Mouse (Mus musculus) cerebellum, postnatal 25 days (tissue): ENCODE measurements around the gene Rpl23a.
"Not testable (repeated sequence)": the region's sequence is repeated elsewhere in the genome, so short reads cannot be mapped to it uniquely, and the experiment has no call there.

Experiments
- DNase-seq, 2 experiments: peaks; one replicate each; pipeline ENCODE4 v3.0.0; 2021; ENCODE audit warnings: mixed read lengths in 2 of 2

Gene Rpl23a

DNA sequence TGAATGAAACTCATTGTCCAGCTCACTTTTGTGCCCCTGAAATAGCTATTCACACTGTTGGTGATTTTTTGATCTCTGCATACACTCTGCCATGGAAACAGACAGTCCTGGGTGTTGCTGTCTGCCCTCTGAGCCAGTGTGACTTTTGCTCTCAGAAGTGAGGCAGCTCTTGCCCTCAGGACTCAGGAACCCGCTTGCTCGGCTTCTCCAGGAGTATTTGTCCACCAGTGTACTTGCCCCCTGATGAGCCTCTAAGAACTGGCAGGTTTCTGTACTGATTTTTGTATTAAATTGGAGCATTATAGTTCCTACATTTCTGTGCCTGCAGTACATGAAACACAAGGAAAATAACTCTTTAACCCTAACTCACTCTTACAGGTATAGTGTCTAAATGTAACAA, 39.9 kb downstream of the Rpl23a start:
- no peak for DNase-seq

DNA sequence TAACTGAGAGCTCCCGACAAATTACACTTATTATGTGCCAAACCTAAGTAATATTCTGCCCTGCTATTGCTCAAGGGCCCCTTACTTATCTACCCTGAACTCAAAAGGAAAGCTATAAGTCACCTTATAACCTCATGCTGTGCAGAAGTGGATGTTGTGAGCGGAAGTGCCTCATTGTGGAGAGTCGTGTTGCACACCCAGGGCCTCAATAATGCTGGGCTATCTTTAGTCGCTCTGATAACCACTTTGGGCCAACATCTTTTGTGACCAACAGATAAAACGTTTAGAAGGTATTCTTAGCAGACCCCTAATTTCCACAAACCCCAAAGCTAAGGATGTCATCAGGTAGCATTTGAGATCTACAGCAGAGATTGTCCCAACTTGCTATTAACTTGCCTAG, 42.7 kb downstream of the Rpl23a start:
- no peak for DNase-seq

GRCm38 (mm10) chr11:78138023-78138422, 45.4 kb downstream of the Rpl23a start:
- no peak for DNase-seq

DNA sequence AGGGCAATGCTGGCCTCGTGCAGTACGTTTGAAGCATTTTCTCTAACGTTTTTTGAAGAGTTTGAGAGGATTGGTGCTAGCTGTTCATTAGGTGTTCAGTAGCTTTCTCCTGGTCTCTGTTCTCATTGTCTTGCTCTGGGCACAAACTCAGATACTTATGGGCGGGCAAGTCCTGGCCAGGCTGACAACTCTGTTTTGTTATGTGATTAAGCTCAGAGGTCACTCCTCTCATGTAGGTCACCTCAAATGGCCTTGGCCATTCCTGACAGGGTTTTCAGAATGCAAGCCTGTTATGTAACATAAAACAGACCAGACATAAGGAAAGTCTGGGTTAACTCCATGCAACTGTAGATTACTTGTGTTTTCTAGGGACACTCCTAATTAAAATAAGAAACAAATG, 45.8 kb downstream of the Rpl23a start:
- DNase-seq: no peak

DNA sequence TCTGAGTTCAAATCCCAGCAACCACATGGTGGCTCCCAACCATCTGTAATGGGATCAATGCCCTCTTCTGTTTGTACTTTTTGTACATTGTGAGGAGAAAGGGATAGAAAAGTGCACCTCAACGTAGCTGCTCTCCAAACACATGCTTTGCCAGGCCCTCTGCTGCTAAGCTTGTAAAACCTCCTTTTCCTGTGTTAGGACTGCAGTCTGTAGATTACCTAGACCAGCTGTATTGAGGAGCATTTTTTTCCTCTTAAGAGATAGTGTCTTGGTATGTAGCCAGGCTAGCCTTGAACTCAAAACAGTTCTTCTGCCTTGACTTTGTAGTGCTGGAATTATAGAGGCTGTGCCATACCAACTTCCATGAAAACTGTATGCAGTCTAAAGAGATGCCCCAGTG, 47.3 kb downstream of the Rpl23a start:
- no peak for DNase-seq

- DNase-seq: not testable (repeated sequence)
Measured at GRCm38 (mm10) chr11:78135314-78135713, 48.1 kb downstream of the Rpl23a start.

DNA sequence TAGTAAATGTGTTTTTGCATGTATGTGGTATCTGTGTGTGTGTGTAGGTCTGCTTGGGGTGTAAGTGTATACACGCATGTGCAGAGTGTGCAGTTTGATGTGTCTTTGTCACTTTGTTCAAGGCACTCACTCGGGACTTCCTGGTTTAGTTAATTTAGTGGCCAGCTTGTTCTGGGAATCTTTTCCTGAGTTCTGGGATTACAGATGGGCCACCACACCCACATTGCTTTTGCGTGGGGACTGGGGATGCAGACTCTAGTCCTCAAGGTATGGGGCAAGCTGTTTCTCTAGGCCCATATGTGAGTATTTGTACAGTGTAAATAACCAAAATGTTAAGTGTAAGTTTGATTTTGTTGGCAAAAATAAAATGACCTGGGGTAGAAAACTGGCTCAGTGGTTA, 49.0 kb downstream of the Rpl23a start:
- DNase-seq: no peak

GRCm38 (mm10) chr11:78133915-78134314, 49.5 kb downstream of the Rpl23a start:
- no peak for DNase-seq
